Mouse (Mus musculus) midbrain, postnatal 0 days (tissue): Measurements from ENCODE around the gene Sft2d1. TPM values are rescaled to one million over a fixed set of nuclear protein-coding genes. Genes with fewer than 3 reads are reported as not detected.

Experiments
- ATAC-seq: fragments of 200-750 bp; cut with Nextera tagmentation; 2 replicates; pipeline ENCODE4 v1.8.0; 2017; ENCODE audit warnings: moderate number of reproducible peaks, mild to moderate bottlenecking, moderate TSS enrichment, moderate library complexity; ENCODE audit not compliant: low FRiP score
- DNase-seq: peaks from one replicate; pipeline ENCODE4 v3.0.0-alpha.2; 2015; ENCODE audit warnings: low spot score
- H3K27ac ChIP-seq: fragments of 300-500 bp; sonication (generic); 2 replicates; pipeline ENCODE4 v1.5.1; 2014; ENCODE audit warnings: low read depth, mild to moderate bottlenecking, low read length, mixed read lengths
- H3K27me3 ChIP-seq: fragments of 300-500 bp; sonication (generic); 2 replicates; pipeline ENCODE4 v1.6.1; 2014; ENCODE audit warnings: low read length, control low read depth, mixed read lengths; ENCODE audit not compliant: insufficient read depth
- H3K36me3 ChIP-seq: fragments of 300-500 bp; sonication (generic); 2 replicates; pipeline ENCODE4 v1.6.1; 2014; ENCODE audit warnings: low read length, control low read depth, mixed read lengths; ENCODE audit not compliant: insufficient read depth
- H3K4me1 ChIP-seq: fragments of 300-500 bp; sonication (generic); 2 replicates; pipeline ENCODE4 v1.6.1; 2014; ENCODE audit warnings: mild to moderate bottlenecking, control low read depth, antibody characterized with exemption, low read length, mixed read lengths; ENCODE audit not compliant: insufficient read depth
- H3K4me2 ChIP-seq: fragments of 300-500 bp; sonication (generic); 2 replicates; pipeline ENCODE4 v1.6.1; 2014; ENCODE audit warnings: low read depth, mild to moderate bottlenecking, low read length, mixed read lengths; ENCODE audit not compliant: poor library complexity, severe bottlenecking
- H3K4me3 ChIP-seq: fragments of 300-500 bp; sonication (generic); 2 replicates; pipeline ENCODE4 v1.5.1; 2014; ENCODE audit warnings: low read depth, mild to moderate bottlenecking, low read length, moderate library complexity
- H3K9ac ChIP-seq: fragments of 300-500 bp; sonication (generic); replicated peaks from 2 replicates; pipeline ENCODE4 v1.6.1; 2014; ENCODE audit warnings: mild to moderate bottlenecking, low read length, moderate library complexity, mixed read lengths; ENCODE audit not compliant: poor library complexity, severe bottlenecking
- H3K9me3 ChIP-seq: fragments of 300-500 bp; sonication (generic); 2 replicates; pipeline ENCODE4 v1.6.1; 2016; ENCODE audit warnings: low read length, control low read depth
- CTCF ChIP-seq: IDR thresholded peaks from 2 replicates; pipeline ENCODE4 v1.5.1; 2016; ENCODE audit warnings: antibody characterized with exemption, mild to moderate bottlenecking
- WGBS: fragments of 180-500 bp; shearing (Covaris S2); extraction: QIAGEN DNeasy Blood & Tissue Kit; methylation state at CpG from one replicate; pipeline ENCODE4 v1.1.7; 2014; 5-methylcytosine and 5-hydroxymethylcytosine counted together
- polyA plus RNA-seq: library from polyadenylated mRNA; unstranded; fragments of >200 nt; fragmentation: Nextera tagmentation; extraction: Ambion mirVana; gene quantifications from 2 replicates; pipeline ENCODE4 v1.2.1, GENCODE M21; 2015
- total RNA-seq: library from RNA; depleted of rRNA; stranded (reverse); fragments of >200 nt; gene quantifications from 2 replicates; pipeline ENCODE4 v1.2.3, GENCODE M21; 2014

Gene Sft2d1
- total and polyA plus RNA-seq, 2 experiments from 2014 or later, result 130 to 221 TPM

DNA sequence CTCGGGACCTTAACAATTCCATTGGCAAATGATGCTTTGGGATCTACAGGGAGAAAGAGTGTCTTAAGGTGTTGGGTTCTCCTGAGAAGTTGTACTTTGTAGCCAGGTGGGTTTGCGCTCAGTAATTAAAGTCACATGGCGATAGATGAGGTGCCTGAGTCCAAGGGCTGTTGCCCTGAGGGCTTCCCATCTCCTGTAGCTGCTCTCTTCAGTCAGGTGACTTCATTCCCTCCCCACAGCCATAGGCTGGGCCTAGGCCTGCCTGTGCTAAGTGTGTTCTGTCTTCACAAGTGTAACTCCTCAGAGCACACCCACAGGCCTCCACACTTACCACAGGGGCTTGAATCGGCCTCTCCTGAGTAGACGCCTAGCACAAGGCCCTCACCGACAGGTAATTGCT is 46.6 kb downstream of the Sft2d1 start:
- H3K9ac ChIP-seq, result no peak overlapping the region
- H3K4me2 ChIP-seq, result no peak overlapping the region
- no peak for ATAC-seq
- 87% methylated on average over 6 of the region's 6 CpGs for WGBS
- H3K27ac ChIP-seq, result no peak overlapping the region
- no peak overlapping the region for H3K4me3 ChIP-seq
- peaks cover 5% of the 10 kb centered on the region; the same call in 1 of the 2 replicates for H3K4me1 ChIP-seq
- H3K27me3 ChIP-seq, result no peaks in the 10 kb centered on the region
- DNase-seq, result no peak
- no peak for TF ChIP-seq CTCF
- H3K36me3 ChIP-seq, result no peaks in the 10 kb centered on the region
- no peaks in the 10 kb centered on the region for H3K9me3 ChIP-seq

- no peak overlapping the region for H3K9ac ChIP-seq
- no peak for ATAC-seq
- peak overlapping the region; percentile 26; the same call in 1 of the 2 replicates for H3K27ac ChIP-seq
- DNase-seq, result no peak
- no peak overlapping the region for H3K4me2 ChIP-seq
- H3K9me3 ChIP-seq, result no peaks in the 10 kb centered on the region
- no peaks in the 10 kb centered on the region for H3K27me3 ChIP-seq
- H3K4me1 ChIP-seq, result peaks cover 5% of the 10 kb centered on the region; the same call in 1 of the 2 replicates
- 77% methylated on average over 5 of the region's 5 CpGs for WGBS
- H3K36me3 ChIP-seq, result no peaks in the 10 kb centered on the region
- TF ChIP-seq CTCF, result no peak
- no peak overlapping the region for H3K4me3 ChIP-seq
Measured at GRCm38 (mm10) chr17:8360876-8361275, 50.0 kb downstream of the Sft2d1 start.

GRCm38 (mm10) chr17:8361281-8362103 is 50.6 kb downstream of the Sft2d1 start:
- H3K36me3 ChIP-seq, result no peaks in the 10 kb centered on the region
- WGBS, result 46% methylated on average over 10 of the region's 10 CpGs
- peaks cover 8% of the 10 kb centered on the region for H3K4me1 ChIP-seq
- no peaks in the 10 kb centered on the region for H3K27me3 ChIP-seq
- no peaks in the 10 kb centered on the region for H3K9me3 ChIP-seq
- no peak for TF ChIP-seq CTCF
- H3K4me3 ChIP-seq, result no peak overlapping the region
- H3K27ac ChIP-seq, result peak overlapping the region; percentile 26; the same call in 1 of the 2 replicates
- H3K9ac ChIP-seq, result no peak overlapping the region
- DNase-seq (peak; percentile 58), ATAC-seq (peak; percentile 67)
- no peak overlapping the region for H3K4me2 ChIP-seq

GRCm38 (mm10) chr17:8367514-8368480 is 56.9 kb downstream of the Sft2d1 start:
- H3K36me3 ChIP-seq, result no peaks in the 10 kb centered on the region
- H3K4me1 ChIP-seq, result peaks cover 41% of the 10 kb centered on the region
- no peak for TF ChIP-seq CTCF
- peak overlapping the region; percentile 55 for H3K9ac ChIP-seq
- H3K27me3 ChIP-seq, result no peaks in the 10 kb centered on the region
- 6% methylated on average over 20 of the region's 20 CpGs for WGBS
- peak; percentile 71 for ATAC-seq
- peak overlapping the region; percentile 100 for H3K27ac ChIP-seq
- no peaks in the 10 kb centered on the region for H3K9me3 ChIP-seq
- no peak overlapping the region for H3K4me3 ChIP-seq
- peak overlapping the region; percentile 39 for H3K4me2 ChIP-seq
- DNase-seq, result peak; percentile 79

- TF ChIP-seq CTCF, result no peak; the same call in 1 of the 2 replicates
- no peaks in the 10 kb centered on the region for H3K27me3 ChIP-seq
- 2% methylated on average over 8 of the region's 8 CpGs for WGBS
- peak overlapping the region; percentile 35 for H3K4me2 ChIP-seq
- peak; percentile 97 for DNase-seq
- peak; percentile 87 for ATAC-seq
- peaks cover 41% of the 10 kb centered on the region for H3K4me1 ChIP-seq
- no peaks in the 10 kb centered on the region for H3K9me3 ChIP-seq
- peak overlapping the region; percentile 44; the same call in 1 of the 2 replicates for H3K9ac ChIP-seq
- H3K36me3 ChIP-seq, result no peaks in the 10 kb centered on the region
- no peak overlapping the region for H3K4me3 ChIP-seq
- peak overlapping the region; percentile 100 for H3K27ac ChIP-seq
Measured at GRCm38 (mm10) chr17:8368570-8368969, 57.7 kb downstream of the Sft2d1 start.
